Mouse (Mus musculus) brain, embryonic 14.5 days (tissue): ENCODE results near the gene Elmo1.

ENCODE experiments used
- CTCF ChIP-seq: fragments of 200-500 bp; IDR thresholded peaks from 2 replicates; pipeline ENCODE4 v1.5.1; 2012; ENCODE audit warnings: inconsistent platforms, mild to moderate bottlenecking, moderate library complexity, borderline replicate concordance; ENCODE audit not compliant: insufficient read depth, insufficient read length; ENCODE audit errors: extremely low read depth
- POLR2A ChIP-seq: fragments of 200-500 bp; IDR thresholded peaks from 2 replicates; pipeline ENCODE4 v1.6.1; 2012; ENCODE audit warnings: mild to moderate bottlenecking, inconsistent platforms, borderline replicate concordance; ENCODE audit not compliant: poor library complexity, insufficient read depth, insufficient read length, severe bottlenecking; ENCODE audit errors: extremely low read depth

DNA sequence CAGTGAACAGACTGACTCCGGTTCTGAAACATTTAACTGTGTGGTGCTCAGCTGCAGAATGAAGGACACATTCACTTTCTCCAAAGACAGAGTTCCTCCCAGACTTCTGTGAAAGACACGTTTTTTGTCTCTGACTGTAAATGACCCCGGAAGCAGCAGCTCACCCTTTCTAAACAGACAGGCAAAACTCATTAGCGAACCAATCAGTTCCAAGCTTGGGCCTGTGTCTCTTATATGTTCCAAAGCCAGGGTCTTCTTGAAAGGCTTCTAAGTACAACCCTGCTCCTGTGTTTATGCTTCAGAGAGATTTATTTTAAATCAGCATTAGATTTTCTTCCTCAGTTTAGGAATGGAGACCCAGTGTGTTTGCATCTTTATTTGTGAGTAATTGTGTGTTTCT, 127.7 kb downstream of the Elmo1 start:
- TF ChIP-seq POLR2A, result no peak
- TF ChIP-seq CTCF, result no peak
